Mouse (Mus musculus) CH12.LX (cell line): ENCODE measurements around the gene Mfrp. TPM values are rescaled to one million over a fixed set of nuclear protein-coding genes. Genes with fewer than 3 reads are reported as not detected.

Experiments used
- DNase-seq: peaks from one replicate; pipeline ENCODE4 v3.0.0-alpha.2; 2013; ENCODE audit errors: extremely low read depth
- H3K27ac ChIP-seq: 2 replicates; pipeline ENCODE4 v1.5.1; 2012; ENCODE audit warnings: low read depth, mild to moderate bottlenecking, control low read depth, moderate library complexity; ENCODE audit not compliant: insufficient read depth
- H3K27me3 ChIP-seq: replicated peaks from 2 replicates; pipeline ENCODE3; 2012; ENCODE audit warnings: inconsistent platforms
- H3K36me3 ChIP-seq, 2 experiments: replicated peaks in 1 of 2; 2 replicates each; pipeline versions ENCODE3 to v1.6.1; 2012; ENCODE audit warnings: inconsistent platforms in 1 of 2, low read length in 1 of 2, mild to moderate bottlenecking in 1 of 2, mixed read lengths in 1 of 2, moderate library complexity in 1 of 2; ENCODE audit not compliant: control insufficient read depth in 1 of 2, insufficient read depth in 1 of 2
- H3K4me1 ChIP-seq, 2 experiments: 2 replicates each; pipeline ENCODE4 v1.6.1; 2012; ENCODE audit warnings: inconsistent platforms in 1 of 2, moderate library complexity in 1 of 2; ENCODE audit not compliant: insufficient read depth in 2 of 2, control insufficient read depth in 1 of 2
- H3K4me2 ChIP-seq: 2 replicates; pipeline ENCODE4 v1.6.1; 2012; ENCODE audit warnings: low read depth, mild to moderate bottlenecking, control low read depth; ENCODE audit not compliant: poor library complexity, insufficient read depth, severe bottlenecking
- H3K4me3 ChIP-seq, 3 experiments: fragments of 150-350 bp in 1 of 3; sonication (generic) in 1 of 3; replicated peaks in 1 of 3; 2 replicates each; pipeline versions ENCODE3 to v1.5.1; 2011 to 2012; ENCODE audit warnings: low read depth in 2 of 3, low read length in 2 of 3, mild to moderate bottlenecking in 2 of 3, moderate library complexity in 2 of 3, control low read depth in 1 of 3, improper control_type of control experiment in 1 of 3, inconsistent platforms in 1 of 3, mixed read lengths in 1 of 3; ENCODE audit not compliant: poor library complexity in 1 of 3
- H3K79me2 ChIP-seq: replicated peaks from 2 replicates; pipeline ENCODE4 v1.6.1; 2012; ENCODE audit warnings: mild to moderate bottlenecking, moderate library complexity; ENCODE audit not compliant: control insufficient read depth, poor library complexity, insufficient read depth, severe bottlenecking; ENCODE audit errors: extremely low read depth
- H3K9ac ChIP-seq: 2 replicates; pipeline ENCODE4 v1.6.1; 2012; ENCODE audit warnings: low read depth, mild to moderate bottlenecking, control low read depth, moderate library complexity; ENCODE audit not compliant: insufficient read depth
- H3K9me3 ChIP-seq: replicated peaks from 2 replicates; pipeline ENCODE3; 2012; ENCODE audit warnings: low read length, inconsistent platforms, mixed read lengths
- BHLHE40 ChIP-seq: IDR thresholded peaks from 2 replicates; pipeline ENCODE4 v1.6.1; 2011; ENCODE audit warnings: mild to moderate bottlenecking, low read depth, low read length, improper control_type of control experiment
- CHD2 ChIP-seq: IDR thresholded peaks from 2 replicates; pipeline ENCODE4 v1.6.1; 2011; ENCODE audit warnings: low read length, improper control_type of control experiment
- CTCF ChIP-seq, 2 experiments: IDR thresholded peaks in 1 of 2; conservative IDR thresholded peaks in 1 of 2; 2 replicates each; pipeline ENCODE4 v1.5.1; 2011 to 2012; ENCODE audit warnings: low read depth in 2 of 2, low read length in 2 of 2, improper control_type of control experiment in 1 of 2, inconsistent platforms in 1 of 2, mild to moderate bottlenecking in 1 of 2, moderate library complexity in 1 of 2
- GABPA ChIP-seq: IDR thresholded peaks from 2 replicates; pipeline ENCODE4 v1.6.1; 2012; ENCODE audit warnings: low read depth, low read length, improper control_type of control experiment, inconsistent platforms; ENCODE audit not compliant: insufficient replicate concordance
- MAX ChIP-seq: IDR thresholded peaks from 2 replicates; pipeline ENCODE4 v1.6.1; 2011; ENCODE audit warnings: low read length, improper control_type of control experiment
- NELFE ChIP-seq: IDR thresholded peaks from 2 replicates; pipeline ENCODE4 v1.6.1; 2011; ENCODE audit warnings: low read depth, low read length, improper control_type of control experiment
- POLR2AphosphoS2 ChIP-seq: IDR thresholded peaks from 2 replicates; pipeline ENCODE4 v1.6.1; 2011; ENCODE audit warnings: low read depth, low read length, improper control_type of control experiment
- RAD21 ChIP-seq: IDR thresholded peaks from 2 replicates; pipeline ENCODE4 v1.6.1; 2011; ENCODE audit warnings: low read depth, mild to moderate bottlenecking, low read length, improper control_type of control experiment, moderate library complexity
- SMC3 ChIP-seq: IDR thresholded peaks from 2 replicates; pipeline ENCODE4 v1.6.1; 2011; ENCODE audit warnings: low read depth, low read length, improper control_type of control experiment
- USF1 ChIP-seq: IDR thresholded peaks from 2 replicates; pipeline ENCODE4 v1.6.1; 2014; ENCODE audit warnings: low read depth, mild to moderate bottlenecking, inconsistent platforms, low read length, improper control_type of control experiment
- USF2 ChIP-seq: conservative IDR thresholded peaks from 2 replicates; pipeline ENCODE4 v1.6.1; 2011; ENCODE audit warnings: low read depth, low read length, improper control_type of control experiment
- ZC3H11A ChIP-seq: IDR thresholded peaks from 2 replicates; pipeline ENCODE4 v1.6.1; 2012; ENCODE audit warnings: low read depth, mild to moderate bottlenecking, inconsistent platforms, low read length, improper control_type of control experiment
- ZMIZ1 ChIP-seq: IDR thresholded peaks from 2 replicates; pipeline ENCODE4 v1.6.1; 2012; ENCODE audit warnings: low read depth, mild to moderate bottlenecking, inconsistent platforms, low read length, improper control_type of control experiment
- dilution Hi-C: fragments of 300-500 bp; cut with MboI; formaldehyde crosslinking; loops from 2 replicates; pipeline ENCODE4 v1.14.3; 2020; ENCODE audit warnings: low sequenced_read_pairs; ENCODE audit not compliant: extremely low pct_unique_long_range_greater_than_20kb, extremely low pct_ligation_motif_present
- in situ Hi-C: fragments of 300-500 bp; cut with MboI; formaldehyde crosslinking; loops from 3 replicates; pipeline ENCODE4 v1.14.3; 2019; ENCODE audit warnings: low sequenced_read_pairs, low pct_ligation_motif_present, low pct_unique_long_range_greater_than_20kb, mixed read lengths
- polyA plus RNA-seq: library from polyadenylated mRNA; unstranded; fragments of >175 nt; gene quantifications from 2 replicates; pipeline ENCODE4 v1.2.1, GENCODE M21; 2012; ENCODE audit warnings: low read depth; ENCODE audit not compliant: insufficient read length
- total RNA-seq, 2 experiments: library from RNA; depleted of rRNA; stranded (reverse); fragments of 300-350 nt in 1 of 2; fragments of >200 nt in 1 of 2; gene quantifications; 2 replicates each; pipeline ENCODE4 v1.2.3; 2012 to 2014

The Mfrp gene
- total and polyA plus RNA-seq, 3 experiments, result not detected

DNA sequence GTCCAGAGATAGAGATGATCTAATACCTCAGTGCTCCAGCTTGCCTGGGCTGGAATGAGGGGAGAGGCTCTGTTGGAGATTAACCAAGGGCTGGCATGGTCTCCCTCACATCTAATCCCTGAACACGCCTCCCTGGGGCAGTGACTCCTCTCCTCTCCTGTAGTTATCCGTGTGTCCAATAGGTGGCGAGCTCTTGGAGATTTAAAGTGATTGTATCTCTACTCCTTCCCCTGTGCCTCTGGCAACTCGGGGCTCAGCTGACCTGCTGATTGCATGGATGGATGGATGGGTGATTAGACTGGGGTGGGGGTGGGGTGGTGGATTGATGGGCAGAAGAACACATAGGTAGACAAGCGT, 24.8 kb upstream of the Mfrp start:
- Histone ChIP-seq H3K27ac (no peak overlapping the region), H3K4me3 (no peak overlapping the region), H3K4me1 (peaks cover 4 to 16% of the 10 kb centered on the region in 2 experiments), H3K36me3 (no peaks in the 10 kb centered on the region), H3K9ac (no peak overlapping the region), H3K79me2 (no peaks in the 10 kb centered on the region), H3K4me2 (no peak overlapping the region), H3K9me3 (no peaks in the 10 kb centered on the region), H3K27me3 (peaks cover 59% of the 10 kb centered on the region)
- DNase-seq, result peak; percentile 78
- dilution Hi-C loops, result no loop called here
- TF ChIP-seq SMC3 (peak; percentile 61), RAD21 (peak; percentile 41), POLR2AphosphoS2 (no peak), BHLHE40 (no peak), CTCF (conservative IDR thresholded peaks at IDR 0.05 in 1 of 2, IDR thresholded peaks at IDR 0.05 in 1 of 2; ENCODE audit: low read depth in 2 of 2, low read length in 2 of 2) (peak; percentile 33 to 72; a peak in 3 of 4 replicates), NELFE (no peak), ZC3H11A (no peak)
- in situ Hi-C loops, result no loop called here

DNA sequence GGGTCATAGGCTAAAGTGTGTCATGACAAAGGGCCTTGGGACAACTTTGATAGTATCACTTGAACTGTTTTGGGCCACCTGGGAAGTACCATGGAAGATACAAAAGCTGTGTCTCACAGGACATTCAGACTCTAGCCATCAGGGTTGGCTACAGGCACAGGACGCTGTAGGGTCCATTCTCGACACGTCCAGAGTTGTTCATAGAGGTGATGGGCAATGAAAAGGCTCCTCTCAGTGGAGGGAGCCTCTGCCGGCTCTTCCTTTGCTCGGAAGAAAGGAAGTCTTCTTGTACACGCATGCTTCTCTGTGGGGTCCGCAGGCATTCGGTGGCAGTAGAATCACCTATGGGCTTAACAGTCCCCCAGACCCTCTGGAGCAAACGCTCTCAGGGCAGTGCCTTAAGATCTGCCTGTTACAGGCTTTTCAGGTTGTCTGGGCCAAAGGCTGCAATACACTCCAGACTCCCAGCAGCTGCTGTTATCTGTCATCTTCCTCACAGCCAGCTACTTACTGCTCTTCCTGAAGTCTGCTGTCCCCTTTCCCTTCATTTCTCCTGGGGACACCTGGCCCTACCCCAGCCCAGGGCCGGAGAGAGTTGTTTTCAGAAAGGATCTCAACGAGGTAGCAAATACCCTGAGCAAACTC, 24.1 kb upstream of the Mfrp start:
- dilution Hi-C loops, result no loop called here
- Histone ChIP-seq H3K79me2 (no peaks in the 10 kb centered on the region), H3K9me3 (no peaks in the 10 kb centered on the region), H3K27ac (no peak overlapping the region), H3K4me2 (no peak overlapping the region), H3K4me1 (peaks cover 0 to 16% of the 10 kb centered on the region in 2 experiments; a peak in 2 of 4 replicates), H3K4me3 (no peak overlapping the region), H3K36me3 (no peaks in the 10 kb centered on the region), H3K27me3 (peaks cover 59% of the 10 kb centered on the region), H3K9ac (no peak overlapping the region)
- no peak for DNase-seq
- in situ Hi-C loops, result no loop called here
- TF ChIP-seq USF1 (no peak), CHD2 (no peak), GABPA (no peak), ZMIZ1 (no peak), USF2 (no peak), POLR2AphosphoS2 (no peak), BHLHE40 (no peak), MAX (no peak)
- TF ChIP-seq, all 38 proteins: peak for 0
